Mouse (Mus musculus): ENCODE data around the gene Stk25.
"Not testable (repeated sequence)": the region's sequence is repeated elsewhere in the genome, so short reads cannot be mapped to it uniquely, and the experiment has no call there.

The Stk25 gene

DNA sequence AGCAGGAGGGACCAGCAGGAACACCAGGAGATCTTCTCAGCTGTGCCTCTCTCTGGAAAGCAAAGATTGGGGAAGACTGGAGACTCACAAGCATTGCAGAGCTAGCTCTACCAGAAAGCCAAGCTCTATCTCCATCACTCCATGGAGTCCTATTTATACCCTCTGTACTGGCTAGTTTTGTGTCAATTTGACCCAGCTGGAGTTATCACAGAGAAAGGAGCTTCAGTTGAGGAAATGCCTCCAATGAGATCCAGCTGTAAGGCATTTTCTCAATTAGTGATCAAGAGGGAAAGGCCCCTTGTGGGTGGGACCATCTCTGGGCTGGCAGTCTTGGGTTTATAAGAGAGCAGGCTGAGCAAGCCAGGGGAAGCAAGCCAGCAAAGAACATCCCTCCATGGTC lies at the start of gene Stk25:
Gene Stk25, minus strand, starts transcription at position 101 of the 400 bp plus-strand sequence.
- not testable (repeated sequence) for DNase-seq

GRCm38 (mm10) chr1:93705389-93705788 lies 46.9 kb upstream of the Stk25 start:
- no peak for DNase-seq

GRCm38 (mm10) chr1:93704341-93704740 lies 45.9 kb upstream of the Stk25 start:
- no peak for DNase-seq

- no peak for DNase-seq
These were observed 45.1 kb upstream of the Stk25 start for GRCm38 (mm10) chr1:93703472-93704048.

GRCm38 (mm10) chr1:93702106-93702505 lies 43.6 kb upstream of the Stk25 start:
- DNase-seq: no peak

GRCm38 (mm10) chr1:93699159-93699558 lies 40.7 kb upstream of the Stk25 start:
- DNase-seq: no peak

DNA sequence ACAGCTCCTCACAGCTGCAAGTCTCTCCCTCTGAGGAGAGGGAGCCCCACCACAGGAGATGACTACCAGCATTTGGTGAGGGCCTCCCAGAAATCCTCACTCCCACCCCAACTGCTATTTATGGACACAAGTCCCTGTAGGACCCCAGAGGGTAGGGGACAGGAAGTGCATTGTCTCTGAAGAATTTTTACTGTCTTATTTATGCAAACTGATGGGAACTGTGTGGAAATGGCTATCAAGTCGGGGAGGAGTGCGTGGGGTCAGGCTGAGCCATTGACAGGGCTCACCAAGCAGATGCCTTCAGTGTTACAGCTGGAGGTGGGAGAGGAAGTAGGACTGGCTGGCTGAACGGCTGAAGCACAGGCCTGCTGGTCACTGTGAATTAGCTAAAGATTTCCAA lies 38.9 kb upstream of the Stk25 start:
- no peak for DNase-seq

DNA sequence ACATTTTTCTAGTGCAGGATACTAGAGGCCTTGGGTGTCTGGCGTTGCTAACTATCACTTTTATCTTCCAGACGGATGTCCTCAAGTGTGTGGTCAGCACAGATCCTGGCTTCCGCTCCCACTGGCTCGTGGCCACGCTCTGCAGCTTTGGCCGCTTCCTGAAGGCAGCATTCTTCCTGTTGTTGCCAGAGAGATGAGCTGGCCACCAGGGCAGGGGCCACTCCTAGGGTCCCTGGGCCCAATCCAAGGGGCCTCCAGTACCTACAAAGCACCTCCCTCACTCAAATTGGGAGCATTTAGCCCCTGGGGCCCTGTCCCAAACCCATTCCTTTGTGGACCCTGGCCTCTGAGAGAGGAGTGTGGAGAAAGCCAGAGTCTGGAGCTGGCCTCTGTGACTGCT lies 36.5 kb upstream of the Stk25 start:
- no peak for DNase-seq

- DNase-seq: no peak
These were observed 35.5 kb upstream of the Stk25 start for GRCm38 (mm10) chr1:93693943-93694342.

DNA sequence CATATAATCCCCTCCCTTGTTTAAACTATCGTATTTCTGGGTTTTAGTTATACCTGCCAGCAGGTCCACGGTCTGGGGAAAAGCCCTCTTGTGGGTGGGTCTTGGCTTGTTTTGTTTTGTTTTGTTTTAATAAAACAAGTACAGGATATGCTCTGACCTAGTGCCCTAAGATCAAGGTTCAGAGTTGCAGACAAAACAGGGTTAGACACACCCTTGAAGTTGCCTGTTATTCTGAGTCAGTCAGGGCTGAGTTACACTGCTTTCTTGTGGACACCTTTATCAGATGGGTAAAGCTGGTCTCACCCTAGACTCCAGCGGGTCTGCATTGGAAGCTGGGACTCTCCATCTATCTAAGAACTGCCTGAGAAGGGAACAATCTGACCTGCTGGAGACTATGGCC lies 35.0 kb upstream of the Stk25 start:
- DNase-seq: no peak

DNA sequence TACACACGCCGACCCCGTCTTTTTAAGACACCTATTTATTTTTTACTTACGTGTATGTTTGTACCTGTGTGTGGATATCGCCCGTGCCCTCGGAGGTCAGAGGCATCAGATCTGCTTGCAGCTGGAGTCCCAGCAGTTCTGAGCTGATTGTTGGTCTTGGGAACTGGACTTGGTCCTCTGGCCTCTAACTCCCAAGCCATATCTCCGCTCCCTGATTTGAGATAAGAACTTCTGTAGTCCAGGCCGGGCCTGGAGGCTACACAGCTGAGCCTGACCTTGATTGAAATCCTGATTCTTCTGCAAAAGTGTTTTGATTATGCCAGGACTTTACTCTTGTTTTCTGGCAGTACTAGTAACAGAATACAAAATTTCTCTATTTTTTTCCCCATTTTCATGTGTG lies 34.3 kb upstream of the Stk25 start:
- no peak for DNase-seq

- no peak for DNase-seq
These were observed 33.4 kb upstream of the Stk25 start for GRCm38 (mm10) chr1:93691786-93692357.

GRCm38 (mm10) chr1:93691106-93691505 lies 32.6 kb upstream of the Stk25 start:
- DNase-seq: no peak

DNA sequence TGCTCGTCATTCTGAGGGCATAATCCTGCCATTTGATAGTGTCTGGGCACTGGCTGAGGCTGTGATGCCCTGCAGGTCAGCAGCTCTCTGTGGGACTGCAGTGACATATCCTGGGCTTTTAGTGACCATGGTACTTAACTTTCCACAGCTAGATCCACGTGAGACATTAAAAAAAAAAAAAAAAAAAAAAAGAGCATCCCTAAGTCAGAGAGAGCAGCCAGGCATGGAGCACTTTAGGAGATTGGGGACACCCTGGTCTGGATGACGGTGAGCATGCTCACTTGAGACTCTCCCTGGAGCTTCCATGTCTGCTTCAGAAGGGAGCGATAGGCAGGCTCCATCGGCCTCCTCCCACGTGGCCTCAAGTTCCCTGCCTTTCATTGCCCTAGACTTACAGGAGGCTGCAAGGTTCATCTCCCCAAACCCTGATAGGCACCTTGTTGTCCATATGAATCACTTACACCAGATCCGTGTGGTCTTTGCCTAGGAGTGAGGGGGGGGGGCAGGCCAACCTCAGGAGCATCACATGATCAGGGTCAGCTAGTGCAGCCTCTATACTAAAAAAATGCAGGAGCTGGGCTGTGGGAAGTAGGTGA lies 31.5 kb upstream of the Stk25 start:
- no peak for DNase-seq

GRCm38 (mm10) chr1:93688154-93688553 lies 29.7 kb upstream of the Stk25 start:
- DNase-seq: no peak

DNA sequence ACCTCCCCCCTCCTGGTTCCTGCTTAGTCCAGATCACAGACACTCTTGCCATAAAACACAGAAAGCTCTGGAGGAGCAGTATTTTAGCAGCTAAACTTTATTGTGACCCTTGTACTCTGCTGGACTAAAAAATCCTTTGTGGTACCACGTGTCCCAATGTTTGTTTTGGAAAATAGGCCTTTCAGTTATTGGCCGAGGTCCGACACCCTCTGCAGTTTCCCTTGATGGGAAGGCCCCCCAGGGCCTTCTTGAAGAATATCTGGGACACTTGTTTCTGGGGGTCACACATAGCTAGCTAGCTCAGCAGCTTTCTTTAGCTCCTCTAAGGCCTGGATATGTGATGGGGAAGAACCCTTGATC lies 28.5 kb upstream of the Stk25 start:
- no peak for DNase-seq

DNA sequence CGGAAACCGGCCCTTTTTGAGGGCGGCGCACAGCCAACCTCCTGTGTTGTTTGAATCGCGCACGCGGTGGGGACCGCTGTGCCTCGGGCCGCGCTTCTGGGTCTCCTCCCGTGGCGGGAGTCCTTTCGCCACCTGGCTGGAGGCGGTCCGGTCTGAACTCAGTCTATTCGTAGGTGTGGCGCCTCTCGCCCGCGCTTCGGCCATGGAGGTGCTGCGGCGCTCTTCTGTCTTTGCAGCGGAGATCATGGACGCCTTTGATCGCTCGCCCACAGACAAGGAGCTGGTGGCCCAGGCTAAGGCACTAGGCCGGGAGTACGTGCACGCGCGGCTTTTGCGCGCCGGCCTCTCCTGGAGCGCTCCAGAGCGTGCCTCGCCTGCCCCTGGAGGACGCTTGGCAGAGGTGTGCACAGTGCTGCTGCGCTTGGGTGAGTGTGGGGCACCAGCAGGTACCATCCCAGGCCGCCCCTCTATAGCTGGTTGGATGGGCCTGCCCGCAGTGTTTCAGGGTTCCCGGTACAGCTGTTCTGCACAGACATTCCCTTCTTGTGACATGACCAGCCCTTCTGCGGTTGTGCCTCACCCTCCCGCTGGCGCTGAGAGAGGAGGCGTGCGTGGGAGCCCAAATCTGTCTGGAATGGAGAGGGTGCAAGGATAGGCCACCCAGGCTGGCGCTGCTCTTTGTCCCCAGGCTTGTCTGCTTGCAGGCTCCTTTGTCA lies 27.9 kb upstream of the Stk25 start:
- peak; percentile 48 for DNase-seq

DNA sequence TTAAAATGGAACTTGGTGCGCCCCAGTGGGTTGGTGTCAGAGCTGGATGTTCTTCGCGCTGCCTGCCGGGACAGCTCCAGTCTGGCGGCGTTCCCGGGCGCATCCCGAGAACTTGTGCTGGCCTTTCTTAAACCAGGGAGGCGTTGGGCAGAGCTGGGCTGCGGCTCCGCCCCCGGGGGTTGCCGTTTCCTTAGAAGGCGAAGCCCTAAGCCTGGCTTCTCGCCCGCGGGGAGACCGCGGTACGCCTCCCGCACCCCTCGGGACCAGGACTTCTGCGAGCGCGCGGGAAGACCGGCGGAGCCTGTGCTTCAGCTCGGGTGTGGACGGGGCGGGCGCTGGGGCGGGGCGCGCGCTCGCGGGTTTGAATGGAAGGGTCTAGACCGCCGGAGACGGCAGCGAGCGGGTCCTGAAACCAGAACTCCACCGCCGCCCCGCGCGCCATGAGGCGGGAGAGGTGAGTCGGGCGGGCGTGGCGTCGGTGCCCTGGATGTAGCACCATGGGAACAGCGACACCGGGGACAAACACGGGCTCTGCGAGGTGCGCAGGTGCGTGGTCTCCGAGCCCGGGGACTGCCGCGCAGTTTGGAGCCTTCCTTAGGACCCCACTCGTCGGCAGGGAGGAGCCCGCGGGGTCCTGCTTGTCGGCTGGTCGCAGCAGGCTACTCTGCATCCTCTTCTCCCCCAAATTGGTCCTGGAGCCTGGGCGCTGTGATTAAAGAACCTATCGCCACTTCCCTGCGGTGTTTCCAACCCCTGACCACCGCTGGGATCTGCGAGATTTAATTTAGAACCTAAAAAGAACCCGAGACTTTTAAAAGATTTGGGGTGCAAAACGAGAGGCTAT lies 27.2 kb upstream of the Stk25 start, which contains the start of gene Bok:
Gene Bok, plus strand, starts transcription at position 260 of the 844 bp plus-strand sequence.
- peak; percentile 36 for DNase-seq

- no peak for DNase-seq
These were observed 21.6 kb upstream of the Stk25 start for GRCm38 (mm10) chr1:93679889-93680568.

DNA sequence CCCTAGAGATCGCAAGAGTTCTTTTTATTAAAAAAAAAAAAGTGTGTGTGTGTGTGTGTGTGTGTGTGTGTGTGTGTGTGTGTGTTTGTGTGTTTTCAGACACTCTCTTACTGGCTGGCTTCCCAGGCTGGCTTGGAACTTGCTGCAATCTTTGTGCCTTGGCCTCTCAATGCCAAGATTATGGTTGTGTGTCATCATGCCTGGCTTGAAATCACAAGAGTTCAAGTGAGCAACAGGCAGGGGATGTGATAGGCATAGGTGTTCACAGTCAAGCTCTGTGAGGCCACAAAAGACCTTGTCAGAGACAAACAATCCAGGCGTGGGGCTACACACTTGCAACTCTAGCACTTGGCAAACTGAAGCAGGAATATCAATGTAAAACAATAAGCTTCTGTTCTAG lies 19.9 kb upstream of the Stk25 start:
- DNase-seq: no peak

DNA sequence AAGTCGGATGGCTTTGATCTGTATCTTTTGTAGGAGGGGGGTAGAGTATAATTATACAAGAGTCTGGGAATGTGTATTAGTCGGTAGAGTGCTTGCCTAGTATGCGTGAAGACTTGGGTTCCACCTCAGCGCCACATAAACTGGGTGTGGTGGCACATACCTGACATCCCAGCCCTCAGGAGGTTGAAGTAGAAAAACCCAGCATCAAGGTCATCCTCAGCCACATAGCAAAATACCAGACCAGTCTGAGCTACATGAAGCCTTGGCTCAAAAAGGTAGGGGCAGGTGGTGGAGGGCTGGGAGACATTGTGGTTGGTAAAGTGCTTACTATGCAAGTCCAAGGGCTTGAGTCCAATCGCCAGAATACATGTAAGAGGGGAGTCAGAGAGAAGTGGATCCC lies 14.2 kb upstream of the Stk25 start:
- DNase-seq: no peak

- no peak for DNase-seq
These were observed 11.5 kb upstream of the Stk25 start for GRCm38 (mm10) chr1:93669941-93670340.

All from thymus, postnatal 4 days (tissue).